Mouse (Mus musculus) 3134 (cell line): Measurements from ENCODE around the gene Pcx.
"Not testable (repeated sequence)": the region's sequence is repeated elsewhere in the genome, so short reads cannot be mapped to it uniquely, and the experiment has no call there.

Experiments used
- DNase-seq: peaks from one replicate; pipeline ENCODE4 v3.0.0-alpha.2; 2011; ENCODE audit warnings: low spot score; ENCODE audit not compliant: insufficient read length; ENCODE audit errors: extremely low read depth

The Pcx gene

DNA sequence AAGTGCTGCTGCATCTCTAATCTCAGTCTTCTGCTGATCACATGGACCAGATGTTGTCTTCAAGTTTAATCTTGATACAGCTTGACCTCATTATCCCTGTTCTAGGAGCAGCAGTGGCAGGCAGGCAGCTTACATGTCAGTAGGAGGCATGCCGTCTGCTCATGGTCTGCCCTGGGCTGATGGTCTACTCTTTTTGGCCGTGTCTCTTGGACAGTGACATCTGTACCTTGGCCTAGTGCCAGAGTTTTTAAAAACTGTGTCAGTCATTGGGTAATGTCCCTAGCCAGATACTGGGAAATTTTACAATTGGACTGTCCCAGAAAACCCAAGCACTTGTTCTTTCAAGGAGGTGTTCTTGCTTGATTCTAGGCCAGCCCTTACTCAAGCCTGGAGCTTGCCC lies 68.5 kb downstream of the Pcx start:
- no peak for DNase-seq

DNA sequence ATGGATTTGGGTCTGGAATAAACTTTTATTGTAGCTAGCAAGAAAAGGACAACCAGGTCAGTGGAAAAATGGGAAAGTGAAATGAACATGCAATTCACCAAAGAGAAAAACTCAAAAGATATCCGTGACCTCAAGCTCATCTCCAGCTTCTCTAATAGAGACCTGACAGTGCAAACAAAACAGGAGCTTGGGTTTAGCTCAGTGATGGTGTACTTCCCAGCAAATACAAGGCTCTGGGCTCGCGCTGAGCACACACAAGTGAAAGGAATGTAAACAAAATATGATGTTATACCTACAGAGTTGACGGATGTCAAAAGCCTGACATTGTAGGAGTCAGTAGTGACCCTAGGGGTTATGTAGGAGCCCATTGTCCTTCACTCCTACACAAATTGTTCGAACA lies 69.0 kb downstream of the Pcx start:
- no peak for DNase-seq

- DNase-seq: no peak
Observed at GRCm38 (mm10) chr19:4583856-4584255, 73.6 kb downstream of the Pcx start.

- DNase-seq: not testable (repeated sequence)
Observed at GRCm38 (mm10) chr19:4586783-4587182, 76.5 kb downstream of the Pcx start.

DNA sequence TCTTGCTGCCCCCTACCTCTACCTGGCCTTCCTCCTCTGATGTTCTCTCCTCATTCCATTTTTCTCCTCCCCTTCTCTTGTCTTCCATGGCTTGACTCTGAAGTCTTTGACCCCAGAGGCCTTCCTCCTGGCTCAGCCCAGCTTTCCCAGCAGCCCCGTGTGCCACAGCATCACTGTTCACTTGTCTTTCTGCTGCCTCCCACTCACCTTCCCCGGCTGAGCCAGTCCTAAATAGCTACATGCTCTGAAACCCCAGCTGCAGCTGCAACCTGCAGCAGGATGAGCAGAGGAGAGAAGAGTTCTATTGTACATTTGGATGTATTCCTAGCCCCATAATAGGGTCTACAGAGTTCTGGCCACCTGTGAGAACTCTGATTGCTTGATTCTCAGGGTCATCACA lies 77.2 kb downstream of the Pcx start:
- no peak for DNase-seq

GRCm38 (mm10) chr19:4588430-4588829 lies 78.2 kb downstream of the Pcx start:
- DNase-seq: no peak

GRCm38 (mm10) chr19:4589081-4589480 lies 78.8 kb downstream of the Pcx start:
- DNase-seq: no peak

GRCm38 (mm10) chr19:4590025-4590424 lies 79.8 kb downstream of the Pcx start:
- no peak for DNase-seq

- DNase-seq: no peak
Observed at GRCm38 (mm10) chr19:4593792-4594522, 83.7 kb downstream of the Pcx start.

GRCm38 (mm10) chr19:4596071-4596470 lies 85.8 kb downstream of the Pcx start:
- no peak for DNase-seq

DNA sequence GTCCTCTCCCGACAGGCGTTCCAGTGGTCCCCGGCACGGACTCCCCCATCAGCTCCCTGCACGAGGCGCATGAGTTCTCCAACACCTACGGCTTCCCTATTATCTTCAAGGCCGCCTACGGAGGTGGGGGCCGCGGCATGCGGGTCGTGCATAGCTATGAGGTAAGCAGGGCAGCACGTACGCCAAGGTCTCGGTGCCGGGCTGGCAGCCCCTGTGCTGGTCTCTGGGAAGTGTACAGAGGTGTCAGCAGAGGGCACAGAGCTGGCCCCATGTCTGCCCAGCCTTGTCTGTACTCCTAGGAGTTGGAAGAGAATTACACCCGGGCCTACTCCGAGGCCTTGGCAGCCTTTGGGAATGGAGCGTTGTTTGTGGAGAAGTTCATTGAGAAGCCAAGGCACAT lies 92.2 kb downstream of the Pcx start:
- no peak for DNase-seq

DNA sequence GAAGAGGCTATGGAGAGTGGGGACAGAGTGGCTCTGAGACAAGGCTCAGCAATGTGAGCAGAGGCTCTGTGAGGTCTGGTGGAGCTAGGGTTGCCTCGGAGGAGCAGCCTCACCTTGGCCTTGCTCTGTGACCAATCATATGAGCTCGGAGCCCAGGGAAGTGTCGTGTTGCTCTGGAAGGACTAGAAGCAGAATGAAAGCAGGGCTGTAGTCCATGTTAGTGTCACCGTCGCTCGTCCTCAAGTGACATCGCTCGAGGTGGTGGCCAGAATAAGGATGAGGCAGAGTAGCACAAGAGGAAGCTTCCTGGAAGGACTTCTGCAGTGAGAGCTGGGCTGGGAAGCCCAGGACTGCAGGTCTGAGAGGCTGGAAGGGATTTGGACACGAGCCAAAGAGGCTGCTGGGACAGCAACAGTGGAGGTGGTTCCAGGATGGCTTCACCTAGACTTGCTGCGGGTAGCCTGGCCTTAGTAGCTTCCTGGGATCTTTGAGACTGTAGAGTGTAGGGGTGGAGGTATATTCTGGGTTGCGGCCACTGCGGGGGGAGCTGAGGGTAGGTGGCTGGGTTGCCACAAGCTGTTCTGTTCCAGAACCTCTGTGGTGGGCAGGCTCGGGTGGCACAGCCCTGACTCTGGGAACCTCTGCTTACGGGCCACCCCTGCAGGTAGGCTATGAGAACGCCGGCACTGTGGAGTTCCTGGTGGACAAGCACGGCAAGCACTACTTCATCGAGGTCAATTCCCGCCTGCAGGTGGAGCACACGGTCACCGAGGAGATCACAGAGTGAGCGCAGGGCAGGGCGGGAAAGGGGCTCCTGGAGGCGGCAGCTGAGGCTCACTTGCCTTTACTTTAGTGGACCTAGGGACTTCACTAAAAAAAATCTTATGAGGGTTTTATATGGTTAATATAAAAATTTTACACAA lies 93.8 kb downstream of the Pcx start:
- no peak for DNase-seq

DNA sequence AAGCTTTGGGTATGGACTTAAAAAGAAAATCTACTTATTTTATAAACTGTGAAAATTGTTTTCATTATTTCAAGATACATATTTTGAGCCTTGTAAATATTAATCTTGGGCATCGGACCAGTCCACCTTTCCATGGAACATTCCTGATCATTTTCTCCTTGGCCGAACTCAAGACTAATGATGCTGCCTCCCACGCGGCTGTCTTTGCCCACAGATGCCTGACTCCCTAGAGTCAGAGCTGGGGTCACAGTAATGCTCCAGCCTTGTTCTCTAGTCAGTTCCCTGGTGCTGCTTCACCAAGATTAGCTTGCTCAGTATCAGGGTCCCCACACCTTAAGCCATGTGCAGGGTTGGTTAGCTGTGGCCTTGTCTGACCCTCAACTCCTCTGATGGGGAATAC lies 95.4 kb downstream of the Pcx start:
- DNase-seq: no peak

DNA sequence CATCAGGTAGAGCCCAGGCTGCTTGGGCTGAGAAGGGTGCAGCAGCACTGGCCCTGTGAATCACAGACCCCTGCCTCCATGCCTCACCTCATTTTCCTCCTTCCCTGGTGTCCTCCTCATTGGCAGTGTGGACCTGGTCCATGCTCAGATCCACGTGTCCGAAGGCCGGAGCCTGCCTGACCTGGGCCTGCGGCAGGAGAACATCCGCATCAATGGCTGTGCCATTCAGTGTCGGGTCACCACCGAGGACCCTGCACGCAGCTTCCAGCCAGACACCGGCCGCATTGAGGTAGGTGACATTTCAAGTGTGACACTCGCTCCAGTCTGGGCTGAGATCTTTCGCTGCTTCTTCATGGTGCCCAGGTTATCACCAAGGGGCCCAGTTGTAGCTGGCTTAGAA lies 97.1 kb downstream of the Pcx start:
- DNase-seq: no peak

- no peak for DNase-seq
Observed at GRCm38 (mm10) chr19:4608511-4608910, 98.2 kb downstream of the Pcx start.

- no peak for DNase-seq
Observed at GRCm38 (mm10) chr19:4610109-4610508, 99.8 kb downstream of the Pcx start.

DNA sequence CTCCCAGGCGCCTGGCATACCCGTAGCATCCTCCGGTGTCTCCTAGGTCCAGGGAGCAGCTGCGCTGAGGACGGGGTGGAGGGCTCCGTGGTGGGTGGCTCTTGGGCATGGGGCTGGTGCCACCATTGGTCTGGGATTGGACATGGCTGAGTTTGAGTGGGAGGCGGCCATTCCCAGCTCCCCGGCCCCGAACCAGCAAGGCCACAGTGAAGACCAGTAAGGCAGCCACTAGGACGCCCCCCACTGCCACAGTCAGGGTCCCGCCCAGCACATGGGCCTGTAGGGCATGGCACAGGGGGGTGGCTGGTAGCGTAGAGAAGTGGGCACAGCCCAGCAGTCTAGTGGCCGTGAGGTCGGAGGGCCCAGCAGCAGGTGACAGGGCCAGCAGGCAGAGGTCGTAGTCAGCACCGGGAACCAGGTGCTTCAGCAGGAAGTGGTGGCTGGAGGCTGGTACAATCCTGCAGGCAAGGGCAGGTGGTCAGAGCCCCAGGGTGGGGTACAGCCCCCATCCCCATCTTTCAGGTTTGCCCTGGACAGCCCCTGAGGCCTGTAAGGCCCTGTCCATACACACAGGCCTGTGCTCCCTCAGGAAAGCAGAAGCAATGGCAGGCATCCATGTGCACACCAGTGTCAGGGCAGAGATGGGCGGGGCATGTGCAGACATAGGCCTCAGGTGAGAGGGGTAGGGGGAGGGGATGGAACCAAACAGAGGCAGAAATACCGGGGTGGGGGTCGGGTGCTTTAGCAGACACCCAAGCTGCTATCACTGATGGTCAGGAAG lies 102.1 kb downstream of the Pcx start:
- no peak for DNase-seq

- DNase-seq: no peak
Observed at GRCm38 (mm10) chr19:4613464-4614304, 103.4 kb downstream of the Pcx start.

DNA sequence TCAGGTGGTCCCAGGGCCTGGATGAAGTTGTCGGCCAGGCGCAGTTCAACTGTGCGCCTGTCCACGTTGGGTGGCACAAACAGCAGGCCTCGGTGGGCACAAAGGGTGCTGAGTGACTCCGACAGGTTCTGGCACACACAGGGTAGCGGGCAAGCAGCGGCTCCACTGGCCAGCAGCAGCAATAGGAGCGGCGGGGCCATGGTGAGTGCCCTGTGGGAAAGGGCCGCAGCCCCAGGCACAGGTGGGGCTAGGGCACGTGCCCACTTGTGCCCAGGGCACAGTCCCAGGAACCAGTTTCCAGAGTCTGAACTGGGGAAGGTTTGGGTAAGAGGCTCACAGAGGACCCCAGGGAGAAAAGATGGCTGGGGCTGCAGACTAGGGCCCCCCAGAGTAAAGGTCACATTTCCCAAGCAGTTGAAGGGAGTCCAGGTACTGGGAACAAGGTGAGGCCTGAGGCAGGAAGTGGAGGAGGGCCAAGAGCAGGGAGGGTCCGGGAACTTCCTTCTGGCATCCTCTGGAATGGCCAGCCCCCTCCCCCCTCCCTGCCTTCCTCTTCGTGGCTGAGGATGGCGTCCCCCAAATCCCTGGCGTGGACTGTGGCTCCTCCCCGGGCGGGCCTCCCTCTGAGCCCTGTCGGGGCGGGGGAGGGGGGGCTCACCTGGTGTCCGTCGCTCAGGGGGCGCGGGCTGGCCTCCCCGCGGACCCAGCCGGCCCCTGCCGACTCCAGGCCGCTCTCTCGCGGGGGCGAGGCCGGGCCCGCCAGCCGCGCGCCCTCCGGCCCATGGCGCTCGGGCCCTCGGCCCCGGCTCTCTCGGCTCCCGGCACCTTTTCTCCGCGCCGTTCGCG lies 104.3 kb downstream of the Pcx start:
- DNase-seq: peak; percentile 28
